Mouse (Mus musculus) midbrain, embryonic 14.5 days (tissue): Measurements from ENCODE around the gene Il5. TPM values are rescaled to one million over a fixed set of nuclear protein-coding genes. Genes with fewer than 3 reads are reported as not detected.

Source experiments
- ATAC-seq: fragments of 200-750 bp; cut with Nextera tagmentation; 2 replicates; pipeline ENCODE4 v1.8.0; 2017; ENCODE audit warnings: moderate number of reproducible peaks, moderate library complexity; ENCODE audit not compliant: low FRiP score, low TSS enrichment
- DNase-seq: peaks from one replicate; pipeline ENCODE4 v3.0.0-alpha.2; 2015
- H3K27ac ChIP-seq: fragments of 300-500 bp; sonication (generic); replicated peaks from 2 replicates; pipeline ENCODE4 v1.5.1; 2014; ENCODE audit warnings: mild to moderate bottlenecking, low read depth, low read length, moderate library complexity
- H3K27me3 ChIP-seq: fragments of 300-500 bp; sonication (generic); 2 replicates; pipeline ENCODE4 v1.6.1; 2014; ENCODE audit warnings: low read length, control low read depth, mixed read lengths; ENCODE audit not compliant: control insufficient read depth, insufficient read depth
- H3K36me3 ChIP-seq: fragments of 300-500 bp; sonication (generic); 2 replicates; pipeline ENCODE4 v1.6.1; 2014; ENCODE audit warnings: low read length, control low read depth; ENCODE audit not compliant: control insufficient read depth, insufficient read depth
- H3K4me1 ChIP-seq: fragments of 300-500 bp; sonication (generic); 2 replicates; pipeline ENCODE4 v1.6.1; 2014; ENCODE audit warnings: mild to moderate bottlenecking, antibody characterized with exemption, low read length, control low read depth; ENCODE audit not compliant: control insufficient read depth, insufficient read depth
- H3K4me2 ChIP-seq: fragments of 300-500 bp; sonication (generic); 2 replicates; pipeline ENCODE4 v1.6.1; 2014; ENCODE audit warnings: mild to moderate bottlenecking, low read length, moderate library complexity
- H3K4me3 ChIP-seq: fragments of 300-500 bp; sonication (generic); replicated peaks from 2 replicates; pipeline ENCODE4 v1.5.1; 2014; ENCODE audit warnings: low read depth, low read length
- H3K9ac ChIP-seq: fragments of 300-500 bp; sonication (generic); replicated peaks from 2 replicates; pipeline ENCODE4 v1.6.1; 2014; ENCODE audit warnings: mild to moderate bottlenecking, low read length, moderate library complexity
- H3K9me3 ChIP-seq: fragments of 300-500 bp; sonication (generic); 2 replicates; pipeline ENCODE4 v1.6.1; 2016; ENCODE audit warnings: low read length, control low read depth, mixed read lengths; ENCODE audit not compliant: control insufficient read depth
- WGBS: fragments of 180-500 bp; shearing (Covaris S2); extraction: QIAGEN DNeasy Blood & Tissue Kit; methylation state at CpG from one replicate; pipeline ENCODE4 v1.1.7; 2014; 5-methylcytosine and 5-hydroxymethylcytosine counted together
- polyA plus RNA-seq: library from polyadenylated mRNA; unstranded; fragments of >200 nt; fragmentation: Nextera tagmentation; extraction: Ambion mirVana; gene quantifications from 2 replicates; pipeline ENCODE4 v1.2.1, GENCODE M21; 2014

Il5 gene
- polyA plus RNA-seq, 1 experiment from 2014 or later: not detected

DNA sequence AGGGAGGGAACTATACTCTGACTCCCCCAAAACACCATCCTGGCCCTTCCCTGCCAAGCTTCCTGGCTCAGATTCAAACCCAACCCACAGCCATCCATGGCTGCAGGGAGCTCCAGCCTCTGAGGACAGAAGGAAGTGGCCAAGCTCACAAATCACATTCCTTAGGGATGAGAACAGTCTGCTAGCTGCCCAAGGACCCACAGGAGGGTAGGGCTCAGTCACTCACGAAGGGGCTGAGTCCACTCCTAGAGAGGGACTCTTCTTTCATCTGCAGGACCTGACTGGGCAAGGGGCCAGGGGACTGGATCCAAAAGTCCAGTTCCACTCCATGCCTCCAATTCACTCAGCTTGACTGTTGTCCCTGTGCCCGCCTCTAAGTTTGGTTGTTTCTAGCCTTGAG is 41.2 kb downstream of the Il5 start:
- DNase-seq (peak; percentile 26), ATAC-seq (no peak)
- no peak overlapping the region for H3K4me2 ChIP-seq
- H3K9ac ChIP-seq: no peak overlapping the region
- H3K9me3 ChIP-seq: no peaks in the 10 kb centered on the region
- peaks cover 25% of the 10 kb centered on the region for H3K4me1 ChIP-seq
- WGBS: 66% methylated on average over 2 of the region's 2 CpGs
- peaks cover 41% of the 10 kb centered on the region for H3K27me3 ChIP-seq
- H3K4me3 ChIP-seq: no peak overlapping the region
- H3K27ac ChIP-seq: no peak overlapping the region
- H3K36me3 ChIP-seq: no peaks in the 10 kb centered on the region

DNA sequence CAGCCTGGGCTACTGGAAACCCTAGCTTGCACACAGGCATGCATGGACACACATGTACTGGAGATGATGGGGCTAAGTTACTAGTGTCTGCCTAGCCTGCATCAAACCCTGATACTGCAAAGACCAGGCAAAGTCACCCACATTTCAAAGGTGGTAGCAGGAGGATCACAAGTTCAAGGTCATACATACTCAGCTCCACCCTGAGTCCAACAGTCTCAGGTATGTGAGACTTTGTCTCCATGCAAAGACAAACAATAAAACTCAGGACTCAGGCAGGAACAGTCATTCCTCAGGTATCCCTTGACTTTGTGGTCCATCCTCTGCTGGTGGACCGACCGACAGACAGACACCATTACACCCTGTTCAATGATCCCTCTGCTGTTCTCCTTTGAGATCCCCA is 41.8 kb downstream of the Il5 start:
- 64% methylated on average over 2 of the region's 2 CpGs for WGBS

DNA sequence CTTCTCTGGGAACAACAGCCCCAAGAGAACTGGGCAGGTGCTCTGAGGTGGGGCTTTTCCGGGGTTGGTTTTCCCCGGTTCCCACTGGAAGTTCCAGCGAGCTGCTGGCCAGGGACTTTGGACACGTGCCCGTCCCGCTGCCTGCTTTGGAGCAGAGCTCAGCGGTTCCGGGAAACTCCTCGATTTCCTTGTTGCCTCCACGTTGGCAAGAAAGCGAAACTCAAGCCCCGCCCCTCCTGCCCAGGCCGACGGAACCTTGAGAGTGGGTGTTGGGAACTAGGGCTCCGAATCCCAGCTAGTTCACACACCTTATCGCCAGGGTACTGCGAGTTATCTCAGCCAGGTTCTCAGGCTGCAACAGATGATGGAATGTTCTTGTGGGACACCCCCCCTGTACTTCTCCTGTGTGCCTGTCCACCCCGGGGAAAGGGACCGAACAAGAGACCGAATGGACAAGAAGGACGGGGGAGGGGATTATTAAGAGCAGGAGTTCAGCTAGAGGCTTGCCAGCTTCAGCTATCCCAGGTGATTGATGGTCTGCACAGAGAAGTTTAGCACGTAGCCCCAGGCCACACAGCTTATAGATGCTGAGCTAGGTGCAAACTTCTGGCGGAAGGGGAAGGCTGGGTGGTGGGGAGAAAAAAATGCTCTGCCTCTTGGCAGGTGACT is 42.4 kb downstream of the Il5 start:
- Histone ChIP-seq H3K27me3 (peaks cover 41% of the 10 kb centered on the region), H3K36me3 (no peaks in the 10 kb centered on the region), H3K9ac (no peak overlapping the region), H3K4me1 (peaks cover 25% of the 10 kb centered on the region), H3K4me3 (peak overlapping the region; percentile 27), H3K27ac (no peak overlapping the region), H3K4me2 (peak overlapping the region; percentile 61), H3K9me3 (no peaks in the 10 kb centered on the region)
- ATAC-seq: 0 out of 2 replicates have a peak, but pooled peaks have one; percentile 2
- peak; percentile 38 for DNase-seq
- WGBS: 10% methylated on average over 23 of the region's 23 CpGs

More for the DNA sequence above, 41.8 kb downstream of the Il5 start:
- no peak for DNase-seq
- H3K27ac ChIP-seq: no peak overlapping the region
- H3K9ac ChIP-seq: no peak overlapping the region
- ATAC-seq: no peak
- no peaks in the 10 kb centered on the region for H3K9me3 ChIP-seq
- H3K27me3 ChIP-seq: peaks cover 41% of the 10 kb centered on the region
- no peak overlapping the region for H3K4me3 ChIP-seq
- peaks cover 25% of the 10 kb centered on the region for H3K4me1 ChIP-seq
- H3K36me3 ChIP-seq: no peaks in the 10 kb centered on the region
- peak overlapping the region; percentile 61 for H3K4me2 ChIP-seq

DNA sequence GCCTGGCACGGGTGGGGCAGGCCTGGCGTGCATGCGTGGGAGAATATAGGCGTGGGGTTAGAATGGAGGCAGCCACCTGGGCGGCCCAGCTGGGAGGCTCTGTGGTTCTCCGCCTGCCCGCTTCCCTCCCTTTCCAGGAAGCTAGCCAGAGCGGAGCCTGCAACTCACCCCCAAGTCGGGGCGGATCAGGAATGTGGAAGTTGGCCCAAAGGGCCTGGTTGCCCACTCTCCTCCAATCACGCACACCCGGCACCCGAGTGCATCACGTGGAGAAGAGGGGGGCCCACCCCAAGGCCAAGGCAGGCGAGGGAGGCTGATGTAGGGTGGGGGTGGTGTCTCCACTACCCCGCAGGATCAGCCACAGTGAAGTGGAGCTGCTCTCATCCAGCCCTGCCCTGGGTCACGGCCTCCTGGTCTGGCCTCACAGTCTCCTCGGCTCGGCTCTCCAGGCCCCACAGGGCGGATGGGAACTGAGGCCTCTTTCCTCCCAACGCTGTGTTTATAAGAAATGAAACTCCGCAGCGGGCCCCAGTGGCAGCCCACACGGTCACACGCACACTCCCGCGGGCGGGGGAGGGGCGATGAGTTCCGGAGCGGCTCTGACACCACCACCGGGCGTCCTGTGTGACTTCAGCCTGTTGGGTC is 43.0 kb downstream of the Il5 start:
- WGBS: 4% methylated on average over 33 of the region's 33 CpGs
- ATAC-seq (peak; percentile 81), DNase-seq (peak; percentile 78)
- H3K4me1 ChIP-seq: peaks cover 25% of the 10 kb centered on the region
- peak overlapping the region; percentile 26; the same call in 1 of the 2 replicates for H3K9ac ChIP-seq
- peak overlapping the region; percentile 61 for H3K4me2 ChIP-seq
- no peak overlapping the region for H3K27ac ChIP-seq
- H3K36me3 ChIP-seq: no peaks in the 10 kb centered on the region
- H3K9me3 ChIP-seq: no peaks in the 10 kb centered on the region
- H3K4me3 ChIP-seq: peak overlapping the region; percentile 27
- peaks cover 45% of the 10 kb centered on the region for H3K27me3 ChIP-seq

DNA sequence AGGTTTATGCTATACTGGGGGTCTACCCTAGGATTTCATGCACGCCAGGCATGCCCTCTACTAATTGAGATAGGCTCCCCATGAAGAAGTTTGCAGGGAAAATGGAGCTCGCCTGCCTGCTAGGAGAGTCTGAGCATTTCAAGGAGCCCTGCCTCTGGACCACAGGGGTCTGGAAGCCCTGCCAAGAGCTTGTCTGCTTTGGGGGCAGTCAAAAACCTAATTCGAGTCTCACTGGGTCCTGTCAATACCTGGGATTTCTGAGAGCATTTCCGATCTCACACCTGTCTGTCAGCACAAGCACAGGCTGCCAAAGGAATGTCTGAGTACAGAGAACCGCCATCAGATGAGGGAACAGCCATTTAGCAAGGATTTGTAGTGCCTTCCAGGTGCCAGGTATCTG is 44.0 kb downstream of the Il5 start:
- 50% methylated on average over 5 of the region's 5 CpGs for WGBS
- H3K4me1 ChIP-seq: peaks cover 21% of the 10 kb centered on the region
- ATAC-seq (no peak), DNase-seq (no peak)
- H3K9ac ChIP-seq: no peak overlapping the region
- no peak overlapping the region for H3K4me2 ChIP-seq
- no peak overlapping the region for H3K4me3 ChIP-seq
- H3K27me3 ChIP-seq: peaks cover 49% of the 10 kb centered on the region
- no peak overlapping the region for H3K27ac ChIP-seq
- no peaks in the 10 kb centered on the region for H3K9me3 ChIP-seq
- H3K36me3 ChIP-seq: no peaks in the 10 kb centered on the region

GRCm38 (mm10) chr11:53768422-53769184 is 48.0 kb downstream of the Il5 start:
- no peak overlapping the region for H3K9ac ChIP-seq
- H3K4me1 ChIP-seq: peaks cover 4% of the 10 kb centered on the region
- ATAC-seq (no peak), DNase-seq (no peak)
- no peaks in the 10 kb centered on the region for H3K36me3 ChIP-seq
- no peaks in the 10 kb centered on the region for H3K9me3 ChIP-seq
- peaks cover 22% of the 10 kb centered on the region; the same call in 1 of the 2 replicates for H3K27me3 ChIP-seq
- 76% methylated on average over 13 of the region's 13 CpGs for WGBS
- H3K4me2 ChIP-seq: no peak overlapping the region
- H3K27ac ChIP-seq: no peak overlapping the region
- H3K4me3 ChIP-seq: no peak overlapping the region

DNA sequence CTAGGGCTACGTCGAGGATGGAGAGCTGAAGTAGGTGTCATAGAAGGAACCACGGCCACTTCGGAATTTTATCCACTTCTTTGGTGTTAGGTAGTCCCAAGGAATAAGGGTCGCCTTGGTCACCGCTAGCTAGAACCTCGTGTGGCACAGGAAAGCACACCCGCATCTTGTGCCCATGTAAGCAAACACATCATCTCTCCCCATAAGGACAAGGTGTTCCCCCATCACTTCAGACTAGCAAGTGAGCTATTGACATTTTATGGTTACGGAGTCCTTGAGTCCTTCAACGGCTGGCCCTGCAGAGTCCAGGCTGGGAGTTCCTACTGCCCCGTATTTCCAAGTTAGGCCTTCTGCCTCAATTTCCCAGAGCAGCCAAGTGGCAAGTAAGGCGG is 48.6 kb downstream of the Il5 start:
- no peaks in the 10 kb centered on the region for H3K9me3 ChIP-seq
- H3K36me3 ChIP-seq: no peaks in the 10 kb centered on the region
- ATAC-seq: no peak
- H3K27me3 ChIP-seq: peaks cover 20% of the 10 kb centered on the region; the same call in 1 of the 2 replicates
- 58% methylated on average over 12 of the region's 12 CpGs for WGBS
- no peak overlapping the region for H3K9ac ChIP-seq
- DNase-seq: no peak
- H3K4me1 ChIP-seq: no peaks in the 10 kb centered on the region
- no peak overlapping the region for H3K27ac ChIP-seq
- H3K4me3 ChIP-seq: peak overlapping the region; percentile 63
- H3K4me2 ChIP-seq: peak overlapping the region; percentile 99

DNA sequence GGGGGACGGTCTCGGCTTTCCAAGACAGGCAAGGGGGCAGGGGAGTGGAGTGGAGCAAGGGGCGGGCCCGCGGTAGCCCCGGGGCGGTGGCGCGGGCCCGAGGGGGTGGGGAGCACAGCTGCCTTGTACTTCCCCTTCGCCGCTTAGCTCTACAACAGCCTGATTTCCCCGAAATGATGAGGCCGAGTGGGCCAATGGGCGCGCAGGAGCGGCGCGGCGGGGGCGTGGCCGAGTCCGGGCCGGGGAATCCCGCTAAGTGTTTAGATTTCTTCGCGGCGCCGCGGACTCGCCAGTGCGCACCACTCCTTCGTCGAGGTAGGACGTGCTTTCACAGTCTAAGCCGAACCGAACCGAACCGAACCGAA is 49.1 kb downstream of the Il5 start, which contains the start of gene Irf1:
TSS of gene Irf1 (plus strand) at position 255 of the 365 bp plus-strand sequence.
- peak within 1 kb of the TSS; percentile 99 for H3K4me2 ChIP-seq
- no peak within 1 kb of the TSS for H3K27ac ChIP-seq
- under 1% methylated on average over 39 of the region's 40 CpGs for WGBS
- ATAC-seq: peak; percentile 91
- no peaks in the 10 kb centered on the region for H3K36me3 ChIP-seq
- no peaks in the 10 kb centered on the region for H3K9me3 ChIP-seq
- H3K4me3 ChIP-seq: peak within 1 kb of the TSS; percentile 63
- no peaks in the 10 kb centered on the region for H3K4me1 ChIP-seq
- peaks cover 20% of the 10 kb centered on the region; the same call in 1 of the 2 replicates for H3K27me3 ChIP-seq
- peak within 1 kb of the TSS; percentile 54 for H3K9ac ChIP-seq
- DNase-seq: peak; percentile 92
